Mouse (Mus musculus): ENCODE measurements at regions not wholly inside any gene's neighbourhood (a gene's known extent, or its start where the extent isn't known, plus 50 kb on each side); places are given as distances from the start of the nearest gene placed in this dataset.

DNA sequence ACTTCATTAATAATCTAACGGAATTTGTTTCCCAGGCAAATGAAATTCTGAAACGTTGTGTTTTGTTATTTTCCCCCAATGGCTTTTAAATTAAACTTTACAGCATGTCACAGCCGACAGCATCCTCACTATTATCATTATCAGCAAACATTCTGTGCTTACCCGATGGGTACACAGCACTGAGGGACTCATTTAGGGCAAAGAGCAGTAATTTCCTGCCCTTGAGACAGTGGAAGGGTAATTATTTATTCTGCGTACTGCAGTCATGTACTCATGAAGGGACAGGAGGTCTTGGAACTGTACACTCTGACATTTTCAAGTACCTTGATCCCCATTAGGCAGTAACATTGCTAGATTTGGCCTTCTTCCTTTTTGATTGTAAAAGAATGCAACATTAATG, 235.5 kb upstream of the Fam3c start:
- Histone ChIP-seq H3K36me3 (replicated peaks) (no peaks in the 10 kb centered on the region), H3K27me3 (replicated peaks; ENCODE audit: low read depth, poor library complexity, severe bottlenecking) (no peaks in the 10 kb centered on the region), H3K4me3 (no peak overlapping the region), H3K4me1 (no peaks in the 10 kb centered on the region), H3K27ac (replicated peaks) (no peak overlapping the region), H3K9me3 (no peaks in the 10 kb centered on the region)
- whole genome bisulfite sequencing: 76% methylated on average over 5 of the region's 5 CpGs
- DNase-seq (ENCODE audit: low spot score): no peak

DNA sequence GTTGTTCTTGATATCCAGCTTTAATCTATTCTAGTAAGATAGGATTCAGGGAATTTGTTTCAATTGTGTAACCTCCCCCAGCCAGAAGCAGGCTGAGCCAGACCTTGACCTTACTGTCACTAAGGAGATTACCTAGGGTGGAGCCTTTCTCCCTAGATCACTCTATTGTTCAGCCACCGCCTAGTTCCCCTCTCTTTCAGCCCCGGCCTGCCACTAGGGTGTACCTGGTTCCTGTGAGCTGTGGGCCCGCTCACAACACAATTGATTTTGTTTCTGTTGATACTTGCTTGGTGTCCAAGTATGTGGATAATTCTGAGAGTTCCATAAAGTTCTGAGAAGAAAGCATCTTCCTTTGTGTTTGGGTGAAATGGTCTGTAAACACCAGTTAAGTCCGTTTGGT, 228.8 kb upstream of the Fam3c start:
- Histone ChIP-seq H3K9me3 (no peaks in the 10 kb centered on the region), H3K4me1 (no peaks in the 10 kb centered on the region), H3K36me3 (replicated peaks) (no peaks in the 10 kb centered on the region), H3K27me3 (replicated peaks; ENCODE audit: low read depth, poor library complexity, severe bottlenecking) (no peaks in the 10 kb centered on the region), H3K4me3 (no peak overlapping the region), H3K27ac (replicated peaks) (no peak overlapping the region)
- WGBS: 57% methylated on average over 4 of the region's 4 CpGs
- no peak for DNase-seq (ENCODE audit: low spot score)

DNA sequence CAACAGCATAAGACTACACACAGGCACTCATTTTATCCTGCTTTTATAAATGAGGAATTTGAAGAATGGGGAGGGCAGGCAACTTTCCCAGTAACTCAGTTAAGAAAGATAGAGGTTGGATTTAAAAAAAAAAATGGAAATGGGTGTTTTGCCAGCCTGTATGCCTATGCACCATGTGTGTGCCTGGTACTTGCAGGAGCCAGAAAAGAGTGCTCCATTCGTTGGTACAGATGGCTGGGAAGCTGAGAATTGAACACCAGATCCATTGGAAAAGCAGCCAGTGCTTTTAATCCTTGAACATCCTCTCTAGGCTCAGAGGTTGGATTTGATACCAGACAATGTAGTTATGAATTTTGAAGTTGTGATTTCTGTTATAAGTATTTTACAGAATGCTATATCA, 216.9 kb upstream of the Fam3c start:
- no peak overlapping the region for H3K4me3 ChIP-seq
- no peaks in the 10 kb centered on the region for H3K27me3 ChIP-seq (replicated peaks; ENCODE audit: low read depth, poor library complexity, severe bottlenecking)
- no peaks in the 10 kb centered on the region for H3K9me3 ChIP-seq
- no peak overlapping the region for H3K27ac ChIP-seq (replicated peaks)
- no peaks in the 10 kb centered on the region for H3K4me1 ChIP-seq
- no peak for DNase-seq (ENCODE audit: low spot score)
- no peaks in the 10 kb centered on the region for H3K36me3 ChIP-seq (replicated peaks)
- WGBS: 66% methylated on average over 1 of the region's 1 CpGs

DNA sequence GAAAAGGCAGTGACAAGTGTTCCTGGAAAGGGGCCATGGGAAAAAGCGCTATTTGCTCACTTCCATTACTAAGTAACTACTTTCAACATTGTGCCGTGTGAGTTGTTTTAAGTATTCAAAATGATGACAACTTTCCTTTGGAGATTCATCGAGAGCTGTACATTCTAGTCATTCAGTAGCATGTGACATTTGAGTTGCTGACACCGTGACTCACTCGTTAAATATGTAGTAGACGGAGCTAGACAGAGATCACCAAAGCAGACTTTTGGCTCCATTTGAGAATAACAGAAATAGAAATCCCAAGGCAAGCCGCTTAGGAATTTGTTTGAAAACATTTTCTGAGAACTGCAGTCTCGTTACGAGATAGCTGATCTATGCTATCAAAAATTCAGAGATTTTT, 211.8 kb upstream of the Fam3c start:
- no peak overlapping the region for H3K27ac ChIP-seq (replicated peaks)
- H3K36me3 ChIP-seq (replicated peaks): no peaks in the 10 kb centered on the region
- H3K9me3 ChIP-seq: no peaks in the 10 kb centered on the region
- H3K4me1 ChIP-seq: no peaks in the 10 kb centered on the region
- no peaks in the 10 kb centered on the region for H3K27me3 ChIP-seq (replicated peaks; ENCODE audit: low read depth, poor library complexity, severe bottlenecking)
- H3K4me3 ChIP-seq: no peak overlapping the region
- no peak for DNase-seq (ENCODE audit: low spot score)
- WGBS: 91% methylated on average over 9 of the region's 9 CpGs

DNA sequence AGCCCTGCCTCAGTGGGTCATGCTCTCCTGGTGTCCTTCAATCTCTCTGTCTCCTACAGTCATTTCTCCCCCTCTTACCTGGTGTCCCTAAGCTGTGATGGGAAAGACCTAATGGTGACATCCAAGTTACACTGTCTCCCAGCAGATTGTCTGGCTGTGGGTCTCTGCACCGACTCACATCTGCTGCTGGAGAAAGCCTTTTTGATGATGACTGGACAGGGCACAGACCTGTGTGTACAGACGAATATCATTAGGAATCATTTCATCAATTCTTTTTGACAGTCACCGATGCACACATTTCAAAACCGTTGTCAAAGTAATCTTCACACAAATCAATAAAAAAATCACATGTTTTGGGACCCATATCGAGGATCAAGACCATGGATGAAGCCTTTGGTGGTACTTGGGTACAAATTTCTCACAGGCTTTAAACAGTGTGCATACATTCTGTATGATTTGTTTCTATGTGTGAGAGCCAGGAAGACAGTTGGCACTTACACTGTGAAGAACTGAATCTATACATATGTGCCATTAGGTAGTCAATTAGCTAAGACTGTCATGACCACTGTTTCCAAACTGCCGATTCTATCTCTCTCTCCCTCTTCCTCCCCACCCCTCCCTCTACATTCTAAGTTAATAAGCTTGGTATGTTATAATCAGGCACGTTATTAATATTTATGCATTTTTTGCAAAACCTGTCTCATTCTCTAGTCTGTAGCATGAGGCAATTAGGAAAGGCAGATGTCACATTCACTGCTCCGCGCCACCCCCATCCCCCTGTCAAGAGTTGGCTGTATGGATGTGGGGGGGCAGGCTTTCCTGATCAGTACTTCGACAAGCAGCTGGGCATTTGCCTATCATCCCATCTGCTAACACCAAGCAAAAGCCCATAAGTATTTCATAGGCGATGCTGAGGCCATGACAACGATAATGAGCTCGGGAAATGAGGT, 192.5 kb upstream of the Fam3c start:
- H3K9me3 ChIP-seq: no peaks in the 10 kb centered on the region
- no peaks in the 10 kb centered on the region for H3K36me3 ChIP-seq (replicated peaks)
- no peak for DNase-seq (ENCODE audit: low spot score)
- WGBS: 88% methylated on average over 13 of the region's 13 CpGs
- H3K4me1 ChIP-seq: no peaks in the 10 kb centered on the region
- H3K27ac ChIP-seq (replicated peaks): no peak overlapping the region
- H3K4me3 ChIP-seq: no peak overlapping the region
- no peaks in the 10 kb centered on the region for H3K27me3 ChIP-seq (replicated peaks; ENCODE audit: low read depth, poor library complexity, severe bottlenecking)

DNA sequence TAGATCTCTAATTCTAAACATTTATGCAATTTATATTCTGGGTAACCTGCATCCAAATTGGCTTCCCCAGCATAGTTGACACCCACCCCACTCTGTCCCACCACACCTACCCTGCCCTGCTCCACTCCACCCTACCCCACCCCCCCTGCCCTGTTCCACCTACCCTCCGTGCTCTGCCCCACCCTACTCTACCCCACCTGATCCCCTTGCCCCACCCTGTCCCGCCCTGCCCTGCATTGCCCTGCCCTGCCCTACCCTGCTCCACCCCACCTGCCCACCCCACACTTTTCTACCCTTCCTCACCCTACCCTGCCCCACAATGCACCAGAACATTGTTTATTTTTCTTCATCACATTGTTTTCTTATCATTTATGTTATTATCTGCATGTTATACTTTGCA, 185.6 kb upstream of the Fam3c start:
- no peaks in the 10 kb centered on the region for H3K27me3 ChIP-seq (replicated peaks; ENCODE audit: low read depth, poor library complexity, severe bottlenecking)
- 77% methylated on average over 2 of the region's 2 CpGs for WGBS
- H3K9me3 ChIP-seq: no peaks in the 10 kb centered on the region
- H3K4me1 ChIP-seq: no peaks in the 10 kb centered on the region
- H3K27ac ChIP-seq (replicated peaks): no peak overlapping the region
- H3K4me3 ChIP-seq: no peak overlapping the region
- DNase-seq (ENCODE audit: low spot score): no peak
- no peaks in the 10 kb centered on the region for H3K36me3 ChIP-seq (replicated peaks)

DNA sequence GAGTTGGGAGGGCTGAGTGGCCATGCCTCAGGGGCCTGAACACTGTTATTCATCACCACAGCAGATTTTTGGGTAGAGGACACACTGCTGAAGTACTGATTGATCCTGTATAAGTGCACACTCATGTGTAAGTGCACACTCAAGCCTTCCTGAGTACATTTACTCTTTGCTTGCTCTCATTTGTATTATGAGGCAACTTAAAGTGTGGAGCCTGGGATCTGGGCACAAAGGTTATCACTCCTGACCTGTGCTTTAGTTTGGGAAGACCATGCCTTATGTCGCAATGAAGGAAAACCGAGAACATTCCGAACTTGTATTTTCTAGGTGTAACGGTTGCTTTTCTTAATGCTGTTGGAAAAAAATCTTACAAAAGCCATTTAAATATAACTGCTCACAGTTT, 182.2 kb upstream of the Fam3c start:
- Histone ChIP-seq H3K27ac (replicated peaks) (no peak overlapping the region), H3K36me3 (replicated peaks) (no peaks in the 10 kb centered on the region), H3K4me1 (no peaks in the 10 kb centered on the region), H3K4me3 (no peak overlapping the region), H3K27me3 (replicated peaks; ENCODE audit: low read depth, poor library complexity, severe bottlenecking) (no peaks in the 10 kb centered on the region), H3K9me3 (no peaks in the 10 kb centered on the region)
- no peak for DNase-seq (ENCODE audit: low spot score)
- 91% methylated on average over 4 of the region's 4 CpGs for WGBS

DNA sequence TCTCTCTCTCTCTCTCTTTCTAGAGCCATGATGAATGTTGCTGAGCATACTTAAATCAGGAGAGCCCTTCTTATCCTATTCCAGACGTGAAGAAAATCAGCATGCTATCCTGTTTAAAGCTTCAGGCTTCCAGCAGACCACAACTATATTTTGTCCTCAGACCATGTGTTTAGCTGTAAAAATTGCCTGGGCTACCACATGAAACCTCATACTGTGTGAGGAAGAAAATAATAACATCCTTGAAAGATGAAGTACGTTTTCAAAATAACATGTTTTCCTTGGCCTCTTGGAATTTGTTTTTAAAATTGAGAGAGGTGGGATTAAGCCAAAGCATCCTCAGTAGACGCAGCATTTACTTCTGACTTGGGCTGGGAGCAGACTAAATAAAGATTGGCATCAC, 168.3 kb upstream of the Fam3c start:
- H3K4me1 ChIP-seq: peaks cover 6% of the 10 kb centered on the region
- no peaks in the 10 kb centered on the region for H3K27me3 ChIP-seq (replicated peaks; ENCODE audit: low read depth, poor library complexity, severe bottlenecking)
- no peak overlapping the region for H3K4me3 ChIP-seq
- no peaks in the 10 kb centered on the region for H3K36me3 ChIP-seq (replicated peaks)
- WGBS: 68% methylated on average over 3 of the region's 3 CpGs
- DNase-seq (ENCODE audit: low spot score): no peak
- H3K9me3 ChIP-seq: no peaks in the 10 kb centered on the region
- H3K27ac ChIP-seq (replicated peaks): no peak overlapping the region

DNA sequence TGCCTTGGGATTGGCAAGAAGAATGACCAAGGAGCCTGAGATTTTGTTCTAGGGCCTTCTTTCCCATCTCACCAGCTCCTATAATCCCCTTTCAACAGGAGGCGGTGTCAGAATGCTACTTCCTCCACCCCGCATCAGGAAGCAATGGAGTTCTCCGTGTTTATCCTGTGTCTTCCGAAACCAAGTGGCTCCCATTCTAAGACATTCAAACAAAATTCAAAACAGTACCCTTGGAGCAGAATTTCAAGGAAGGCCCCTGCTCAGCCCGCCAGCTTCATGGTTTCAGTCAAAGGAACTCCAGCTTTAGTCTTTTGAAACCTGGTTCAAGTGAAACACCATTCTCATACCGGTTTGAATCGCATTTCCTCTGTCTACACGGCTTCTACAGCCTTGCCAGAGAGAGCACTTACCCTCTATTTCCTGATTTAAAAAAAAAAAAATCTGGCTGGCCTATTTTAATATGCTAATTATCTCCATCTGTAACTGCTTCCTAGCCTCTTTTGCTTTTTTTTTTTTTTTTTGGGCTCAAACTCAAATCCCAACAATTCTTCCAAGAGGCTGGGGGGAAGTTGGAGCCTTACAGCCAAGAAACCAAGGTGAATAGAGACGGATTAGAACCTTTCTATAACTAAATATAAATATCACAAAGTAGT, 167.7 kb upstream of the Fam3c start:
- WGBS: 72% methylated on average over 9 of the region's 9 CpGs
- no peaks in the 10 kb centered on the region for H3K27me3 ChIP-seq (replicated peaks; ENCODE audit: low read depth, poor library complexity, severe bottlenecking)
- peak; percentile 8 for DNase-seq (ENCODE audit: low spot score)
- H3K27ac ChIP-seq (replicated peaks): peak overlapping the region; percentile 37
- H3K4me1 ChIP-seq: peaks cover 6% of the 10 kb centered on the region
- H3K9me3 ChIP-seq: no peaks in the 10 kb centered on the region
- no peak overlapping the region for H3K4me3 ChIP-seq
- H3K36me3 ChIP-seq (replicated peaks): no peaks in the 10 kb centered on the region

DNA sequence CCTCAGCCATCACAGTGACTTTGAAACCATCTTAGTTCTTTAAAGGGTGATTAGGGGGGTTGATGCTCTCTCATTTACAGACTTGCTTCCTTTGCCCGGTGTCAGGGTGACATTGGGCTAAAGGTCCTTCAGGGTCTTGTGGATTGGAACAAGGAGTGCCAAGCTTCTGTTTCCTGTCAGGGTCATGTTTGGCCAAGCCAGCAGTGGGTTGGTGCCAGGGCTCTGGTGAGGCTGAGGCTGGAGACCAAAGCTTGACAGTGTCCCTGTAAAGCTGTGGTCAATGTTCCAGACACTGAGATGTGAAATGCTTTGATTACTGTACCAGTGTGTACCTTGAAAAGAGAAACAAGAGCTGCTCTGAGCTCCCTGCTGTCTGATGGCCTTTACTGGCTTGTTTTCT, 150.8 kb upstream of the Fam3c start:
- no peak overlapping the region for H3K4me3 ChIP-seq
- H3K27ac ChIP-seq (replicated peaks): no peak overlapping the region
- no peaks in the 10 kb centered on the region for H3K4me1 ChIP-seq
- no peaks in the 10 kb centered on the region for H3K9me3 ChIP-seq
- H3K27me3 ChIP-seq (replicated peaks; ENCODE audit: low read depth, poor library complexity, severe bottlenecking): no peaks in the 10 kb centered on the region
- no peaks in the 10 kb centered on the region for H3K36me3 ChIP-seq (replicated peaks)
- WGBS: 88% methylated on average over 1 of the region's 1 CpGs
- DNase-seq (ENCODE audit: low spot score): no peak

DNA sequence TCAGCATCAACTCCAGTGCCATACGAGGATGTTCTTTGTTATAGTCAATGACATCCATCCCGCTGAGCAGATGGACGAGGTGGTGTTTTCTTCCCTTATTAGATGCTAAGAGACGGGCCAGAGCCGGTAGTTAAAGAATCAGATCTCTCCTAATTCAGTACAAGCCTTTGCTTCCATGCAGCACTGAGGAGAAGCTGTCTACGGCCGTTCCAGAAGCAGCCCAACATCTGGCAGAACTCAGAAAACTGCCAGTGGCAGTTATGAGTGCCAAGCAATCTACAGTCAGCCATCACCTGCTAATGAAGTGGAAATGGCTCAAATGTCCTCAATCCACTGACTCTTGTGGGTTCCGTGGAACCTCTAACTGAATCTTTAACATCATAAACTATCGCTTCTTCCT, 141.3 kb upstream of the Fam3c start:
- no peak overlapping the region for H3K4me3 ChIP-seq
- no peak overlapping the region for H3K27ac ChIP-seq (replicated peaks)
- WGBS: 81% methylated on average over 9 of the region's 9 CpGs
- no peaks in the 10 kb centered on the region for H3K9me3 ChIP-seq
- DNase-seq (ENCODE audit: low spot score): no peak
- H3K36me3 ChIP-seq (replicated peaks): no peaks in the 10 kb centered on the region
- H3K4me1 ChIP-seq: no peaks in the 10 kb centered on the region
- no peaks in the 10 kb centered on the region for H3K27me3 ChIP-seq (replicated peaks; ENCODE audit: low read depth, poor library complexity, severe bottlenecking)

DNA sequence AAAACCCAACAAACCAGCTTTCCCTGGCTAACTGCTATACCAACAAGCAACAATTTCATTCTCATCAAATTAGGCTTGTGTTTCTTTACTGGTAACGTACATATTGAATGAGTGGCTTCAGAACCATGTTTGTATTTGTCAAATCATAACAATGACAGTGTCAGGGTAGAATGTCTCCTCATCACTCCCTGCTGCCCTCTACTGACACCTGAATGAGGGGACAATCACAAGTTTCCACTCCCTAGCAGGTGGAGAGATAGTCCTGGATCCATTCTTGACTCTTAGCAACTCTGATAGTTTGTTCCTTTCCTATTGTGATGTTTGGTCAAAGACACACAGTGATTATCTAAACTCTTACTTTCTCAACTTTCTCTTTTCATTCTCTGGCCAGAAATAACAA, 140.4 kb upstream of the Fam3c start:
- H3K9me3 ChIP-seq: no peaks in the 10 kb centered on the region
- no peaks in the 10 kb centered on the region for H3K27me3 ChIP-seq (replicated peaks; ENCODE audit: low read depth, poor library complexity, severe bottlenecking)
- WGBS: 83% methylated on average over 1 of the region's 1 CpGs
- H3K27ac ChIP-seq (replicated peaks): no peak overlapping the region
- DNase-seq (ENCODE audit: low spot score): no peak
- H3K4me1 ChIP-seq: no peaks in the 10 kb centered on the region
- no peak overlapping the region for H3K4me3 ChIP-seq
- H3K36me3 ChIP-seq (replicated peaks): no peaks in the 10 kb centered on the region

DNA sequence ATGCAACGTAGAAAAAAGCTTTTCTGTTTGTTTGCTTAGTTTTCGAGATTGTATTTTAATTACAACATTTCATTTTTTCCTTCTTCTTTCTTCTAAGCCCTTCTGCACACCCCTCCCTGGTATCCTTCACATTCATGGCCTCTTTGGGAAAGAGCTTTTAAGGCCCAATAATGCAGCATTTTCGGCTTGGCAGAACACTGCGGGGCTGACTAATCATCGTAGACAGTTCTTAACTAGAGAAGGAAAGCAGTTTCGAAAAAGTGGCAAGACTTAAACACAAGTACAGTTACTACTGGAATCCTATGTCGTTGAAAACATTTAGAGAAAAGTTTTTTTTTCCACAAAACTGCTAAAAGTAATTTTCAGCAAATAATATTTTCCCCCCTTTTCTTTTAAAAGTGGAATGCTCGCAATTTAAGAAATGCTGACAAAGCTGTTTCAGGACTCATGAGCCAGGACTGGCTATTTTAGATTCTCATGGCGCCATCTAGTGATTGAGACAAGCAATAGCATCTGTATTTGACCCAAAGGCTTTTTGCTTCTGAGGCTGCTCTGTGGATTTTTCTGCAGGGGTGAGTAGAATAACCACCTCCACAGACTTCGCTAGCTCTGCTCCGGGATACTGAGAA, 137.7 kb upstream of the Fam3c start:
- no peaks in the 10 kb centered on the region for H3K4me1 ChIP-seq
- no peak overlapping the region for H3K4me3 ChIP-seq
- H3K36me3 ChIP-seq (replicated peaks): no peaks in the 10 kb centered on the region
- WGBS: 46% methylated on average over 11 of the region's 11 CpGs
- no peak for DNase-seq (ENCODE audit: low spot score)
- no peak overlapping the region for H3K27ac ChIP-seq (replicated peaks)
- H3K27me3 ChIP-seq (replicated peaks; ENCODE audit: low read depth, poor library complexity, severe bottlenecking): no peaks in the 10 kb centered on the region
- H3K9me3 ChIP-seq: no peaks in the 10 kb centered on the region
